Mouse (Mus musculus) midbrain, embryonic 10.5 days (tissue): ENCODE measurements around the gene Ywhaq. TPM values are rescaled to one million over a fixed set of nuclear protein-coding genes. Genes with fewer than 3 reads are reported as not detected.
A peak's percentile ranks its signal among the peaks of the same experiment; 100 is the strongest.
"Not testable (repeated sequence)": the region's sequence is repeated elsewhere in the genome, so short reads cannot be mapped to it uniquely, and the experiment has no call there.

Source experiments
- DNase-seq: peaks from one replicate; pipeline ENCODE4 v3.0.0-alpha.2; 2017; ENCODE audit warnings: low spot score
- H3K27ac ChIP-seq: fragments of 300-500 bp; sonication (generic); replicated peaks from 2 replicates; pipeline ENCODE4 v1.5.1; 2016; ENCODE audit warnings: mild to moderate bottlenecking
- H3K27me3 ChIP-seq: fragments of 300-500 bp; sonication (generic); 2 replicates; pipeline ENCODE4 v1.6.1; 2016; ENCODE audit warnings: low read depth, mild to moderate bottlenecking; ENCODE audit not compliant: poor library complexity, severe bottlenecking
- H3K36me3 ChIP-seq: fragments of 300-500 bp; sonication (generic); 2 replicates; pipeline ENCODE4 v1.6.1; 2016; ENCODE audit warnings: mild to moderate bottlenecking, moderate library complexity
- H3K4me1 ChIP-seq: fragments of 300-500 bp; sonication (generic); 2 replicates; pipeline ENCODE4 v1.6.1; 2016
- H3K4me3 ChIP-seq: fragments of 300-500 bp; sonication (generic); 2 replicates; pipeline ENCODE4 v1.5.1; 2016; ENCODE audit warnings: mild to moderate bottlenecking, moderate library complexity
- H3K9me3 ChIP-seq: fragments of 300-500 bp; sonication (generic); replicated peaks from 2 replicates; pipeline ENCODE4 v1.6.1; 2016; ENCODE audit warnings: mild to moderate bottlenecking
- WGBS: fragments of 180-500 bp; shearing (Covaris S2); methylation state at CpG from one replicate; pipeline ENCODE4 v1.1.7; 2016; 5-methylcytosine and 5-hydroxymethylcytosine counted together
- polyA plus RNA-seq: library from polyadenylated mRNA; unstranded; fragments of >200 nt; fragmentation: Nextera tagmentation; extraction: Ambion mirVana; gene quantifications from 2 replicates; pipeline ENCODE4 v1.2.1, GENCODE M21; 2016

Ywhaq gene
- polyA plus RNA-seq, 1 experiment from 2014 or later = 1,071 TPM

GRCm38 (mm10) chr12:21378765-21379346 is 38.6 kb downstream of the Ywhaq start:
- H3K36me3 ChIP-seq, H3K27me3 ChIP-seq, H3K9me3 ChIP-seq, H3K4me1 ChIP-seq, H3K27ac ChIP-seq, DNase-seq, H3K4me3 ChIP-seq: not testable (repeated sequence)
- 91% methylated on average over 6 of the region's 6 CpGs for WGBS

- 51% methylated on average over 3 of the region's 3 CpGs for WGBS
- Histone ChIP-seq H3K4me3 (no peak overlapping the region), H3K27me3 (no peaks in the 10 kb centered on the region), H3K4me1 (peaks cover 9% of the 10 kb centered on the region), H3K36me3 (no peaks in the 10 kb centered on the region), H3K9me3 (no peaks in the 10 kb centered on the region), H3K27ac (no peak overlapping the region)
- DNase-seq = no peak
Measured at GRCm38 (mm10) chr12:21375376-21376157, 41.9 kb downstream of the Ywhaq start.

GRCm38 (mm10) chr12:21373820-21374475 is 43.5 kb downstream of the Ywhaq start:
- H3K4me3 ChIP-seq = peak overlapping the region; percentile 78
- no peaks in the 10 kb centered on the region for H3K36me3 ChIP-seq
- H3K27ac ChIP-seq = peak overlapping the region; percentile 96
- peaks cover 9% of the 10 kb centered on the region for H3K4me1 ChIP-seq
- no peaks in the 10 kb centered on the region for H3K9me3 ChIP-seq
- no peaks in the 10 kb centered on the region for H3K27me3 ChIP-seq
- 7% methylated on average over 24 of the region's 24 CpGs for WGBS
- no peak for DNase-seq

GRCm38 (mm10) chr12:21373100-21373819 is 44.2 kb downstream of the Ywhaq start, which contains the start of gene Adam17:
Adam17 (minus strand) TSS chr12:21373632.
- H3K4me3 ChIP-seq = peak within 1 kb of the TSS; percentile 78
- no peaks in the 10 kb centered on the region for H3K36me3 ChIP-seq
- under 1% methylated on average over 55 of the region's 55 CpGs for WGBS
- peaks cover 9% of the 10 kb centered on the region for H3K4me1 ChIP-seq
- no peaks in the 10 kb centered on the region for H3K9me3 ChIP-seq
- peak within 1 kb of the TSS; percentile 96 for H3K27ac ChIP-seq
- peak; percentile 93 for DNase-seq
- no peaks in the 10 kb centered on the region for H3K27me3 ChIP-seq

GRCm38 (mm10) chr12:21370035-21370611 is 47.3 kb downstream of the Ywhaq start:
- no peaks in the 10 kb centered on the region for H3K9me3 ChIP-seq
- 98% methylated on average over 1 of the region's 1 CpGs for WGBS
- H3K36me3 ChIP-seq = no peaks in the 10 kb centered on the region
- no peak for DNase-seq
- H3K27ac ChIP-seq = no peak overlapping the region
- no peak overlapping the region for H3K4me3 ChIP-seq
- H3K27me3 ChIP-seq = no peaks in the 10 kb centered on the region
- peaks cover 9% of the 10 kb centered on the region for H3K4me1 ChIP-seq

- 94% methylated on average over 5 of the region's 5 CpGs for WGBS
- peaks cover 9% of the 10 kb centered on the region for H3K4me1 ChIP-seq
- no peak overlapping the region for H3K27ac ChIP-seq
- H3K27me3 ChIP-seq = no peaks in the 10 kb centered on the region
- H3K36me3 ChIP-seq = peaks cover 7% of the 10 kb centered on the region
- no peak overlapping the region for H3K4me3 ChIP-seq
- no peak for DNase-seq
- H3K9me3 ChIP-seq = 0 out of 2 replicates have a peak, but pooled peaks cover 3% of the 10 kb centered on the region
Measured at GRCm38 (mm10) chr12:21369087-21369410, 48.4 kb downstream of the Ywhaq start.

- no peak overlapping the region for H3K4me3 ChIP-seq
- no peak for DNase-seq
- peaks cover 12% of the 10 kb centered on the region for H3K36me3 ChIP-seq
- H3K27me3 ChIP-seq = no peaks in the 10 kb centered on the region
- peaks cover 3% of the 10 kb centered on the region; the same call in 1 of the 2 replicates for H3K9me3 ChIP-seq
- H3K27ac ChIP-seq = no peak overlapping the region
- H3K4me1 ChIP-seq = peaks cover 9% of the 10 kb centered on the region
- 94% methylated on average over 9 of the region's 9 CpGs for WGBS
Measured at GRCm38 (mm10) chr12:21368376-21369086, 48.9 kb downstream of the Ywhaq start.

GRCm38 (mm10) chr12:21364624-21365435 is 52.6 kb downstream of the Ywhaq start:
- Histone ChIP-seq H3K4me3 (no peak overlapping the region), H3K9me3 (peaks cover 3% of the 10 kb centered on the region; the same call in 1 of the 2 replicates), H3K27ac (no peak overlapping the region), H3K4me1 (no peaks in the 10 kb centered on the region), H3K36me3 (peaks cover 41% of the 10 kb centered on the region), H3K27me3 (no peaks in the 10 kb centered on the region)
- no peak for DNase-seq
- WGBS = 78% methylated on average over 10 of the region's 10 CpGs

- Histone ChIP-seq H3K27ac (no peak overlapping the region), H3K36me3 (peaks cover 48% of the 10 kb centered on the region), H3K9me3 (peaks cover 3% of the 10 kb centered on the region; the same call in 1 of the 2 replicates), H3K4me3 (no peak overlapping the region), H3K27me3 (no peaks in the 10 kb centered on the region), H3K4me1 (no peaks in the 10 kb centered on the region)
- WGBS = 92% methylated on average over 3 of the region's 3 CpGs
- DNase-seq = no peak
Measured at GRCm38 (mm10) chr12:21363195-21363594, 54.2 kb downstream of the Ywhaq start.

- no peak for DNase-seq
- Histone ChIP-seq H3K27ac (no peak overlapping the region), H3K9me3 (peaks cover 3% of the 10 kb centered on the region; the same call in 1 of the 2 replicates), H3K27me3 (no peaks in the 10 kb centered on the region), H3K4me1 (no peaks in the 10 kb centered on the region), H3K36me3 (peaks cover 52% of the 10 kb centered on the region), H3K4me3 (no peak overlapping the region)
- 87% methylated on average over 2 of the region's 2 CpGs for WGBS
Measured at GRCm38 (mm10) chr12:21362686-21363085, 54.8 kb downstream of the Ywhaq start.

- no peaks in the 10 kb centered on the region for H3K27me3 ChIP-seq
- H3K4me3 ChIP-seq = no peak overlapping the region
- peaks cover 87% of the 10 kb centered on the region for H3K36me3 ChIP-seq
- WGBS = 98% methylated on average over 8 of the region's 8 CpGs
- peaks cover 10% of the 10 kb centered on the region for H3K4me1 ChIP-seq
- no peak overlapping the region for H3K27ac ChIP-seq
- DNase-seq = no peak
- peaks cover 17% of the 10 kb centered on the region for H3K9me3 ChIP-seq
Measured at GRCm38 (mm10) chr12:21353681-21354080, 63.8 kb downstream of the Ywhaq start.
